Mouse (Mus musculus) erythroblast, embryonic 14.5 days (primary cell): ENCODE results near the gene Rnf187.

ENCODE experiments used
- GATA1 ChIP-seq: IDR thresholded peaks from 2 replicates; pipeline ENCODE4 v1.6.1; 2012; ENCODE audit warnings: low read length, inconsistent platforms, mixed read lengths
- TAL1 ChIP-seq: IDR thresholded peaks from 3 replicates; pipeline ENCODE4 v1.6.1; 2012; ENCODE audit warnings: low read length, inconsistent platforms, mixed read lengths

DNA sequence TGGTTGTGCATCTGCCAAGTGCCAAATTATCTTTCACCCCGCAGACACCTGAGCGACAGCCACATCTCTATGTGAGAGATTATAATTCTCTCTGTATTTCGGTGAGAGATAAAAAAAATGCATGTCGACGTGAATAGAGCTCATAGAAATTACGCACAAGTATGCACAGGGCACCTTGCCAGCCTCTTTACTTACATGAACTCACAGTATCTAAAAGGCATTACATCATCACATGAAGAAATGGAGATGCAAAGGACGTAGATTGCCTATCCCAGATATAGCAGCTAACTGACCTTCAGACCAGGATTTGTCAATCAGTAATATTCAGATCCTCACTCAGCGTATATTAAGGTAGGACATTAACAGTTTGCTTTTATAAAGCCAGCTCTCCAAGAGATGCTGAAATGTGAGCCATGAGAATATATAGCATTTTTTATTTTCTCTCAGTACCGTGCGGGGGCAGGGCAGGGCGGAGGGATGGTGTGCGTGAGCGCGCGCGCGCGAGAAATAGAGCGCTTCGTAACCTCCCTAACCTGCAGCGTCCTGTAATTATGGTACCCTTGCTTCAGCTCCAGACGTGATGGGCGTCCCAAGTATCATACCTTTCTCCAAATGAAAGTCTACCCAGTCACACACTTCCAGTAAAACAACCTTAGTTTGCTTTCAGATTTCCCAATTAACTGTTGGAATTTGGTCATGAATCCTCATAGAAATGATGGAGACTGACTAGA, 9.2 kb upstream of the Rnf187 start:
- TF ChIP-seq GATA1 (no peak), TAL1 (no peak)
